Mouse (Mus musculus) cerebral cortex, adult 2 months (tissue): Measurements from ENCODE around the gene Banp.

Source experiments
- WGBS: fragments of 180-500 bp; shearing (Covaris S2); methylation state at CpG from one replicate; pipeline ENCODE4 v1.1.7; 2018; 5-methylcytosine and 5-hydroxymethylcytosine counted together

The Banp gene

GRCm38 (mm10) chr8:121926266-121926665, 23.3 kb upstream of the Banp start:
- 70% methylated on average over 8 of the region's 8 CpGs for WGBS

- 36% methylated on average over 8 of the region's 8 CpGs for WGBS
Measured at GRCm38 (mm10) chr8:121927316-121927715, 22.2 kb upstream of the Banp start.

- 85% methylated on average over 4 of the region's 4 CpGs for WGBS
Measured at GRCm38 (mm10) chr8:121930047-121930446, 19.5 kb upstream of the Banp start.

- WGBS, result 69% methylated on average over 7 of the region's 7 CpGs
Measured at GRCm38 (mm10) chr8:121931571-121931970, 18.0 kb upstream of the Banp start.

- WGBS, result 70% methylated on average over 12 of the region's 12 CpGs
Measured at GRCm38 (mm10) chr8:121932026-121932667, 17.4 kb upstream of the Banp start.

GRCm38 (mm10) chr8:121932668-121933520, 16.7 kb upstream of the Banp start:
- 83% methylated on average over 14 of the region's 14 CpGs for WGBS

- WGBS, result 52% methylated on average over 4 of the region's 4 CpGs
Measured at GRCm38 (mm10) chr8:121934506-121934905, 15.0 kb upstream of the Banp start.

- 45% methylated on average over 12 of the region's 12 CpGs for WGBS
Measured at GRCm38 (mm10) chr8:121935341-121936294, 13.9 kb upstream of the Banp start.

- 80% methylated on average over 14 of the region's 14 CpGs for WGBS
Measured at GRCm38 (mm10) chr8:121936391-121936790, 13.2 kb upstream of the Banp start.

- WGBS, result 85% methylated on average over 7 of the region's 7 CpGs
Measured at GRCm38 (mm10) chr8:121938732-121939131, 10.8 kb upstream of the Banp start.

- 45% methylated on average over 2 of the region's 2 CpGs for WGBS
Measured at GRCm38 (mm10) chr8:121943057-121943540, 6.5 kb upstream of the Banp start.

GRCm38 (mm10) chr8:121943716-121944115, 5.8 kb upstream of the Banp start:
- 79% methylated on average over 8 of the region's 8 CpGs for WGBS

GRCm38 (mm10) chr8:121944831-121945230, 4.7 kb upstream of the Banp start, which contains the start of gene Car5a:
TSS of gene Car5a (minus strand) at chr8:121944904.

GRCm38 (mm10) chr8:121946351-121946750, 3.2 kb upstream of the Banp start:
- 87% methylated on average over 7 of the region's 7 CpGs for WGBS

GRCm38 (mm10) chr8:121947047-121947752, 2.4 kb upstream of the Banp start:
- WGBS, result 39% methylated on average over 19 of the region's 19 CpGs

GRCm38 (mm10) chr8:121947753-121948141, 1.8 kb upstream of the Banp start:
- WGBS, result 3% methylated on average over 18 of the region's 18 CpGs

GRCm38 (mm10) chr8:121948321-121949145, 1.0 kb upstream of the Banp start:
- WGBS, result 54% methylated on average over 19 of the region's 19 CpGs

GRCm38 (mm10) chr8:121949941-121950748, 595 bp downstream of the Banp start:
- WGBS, result under 1% methylated on average over 66 of the region's 66 CpGs
